Mouse (Mus musculus) megakaryocyte-erythroid progenitor cell, adult 5-6 weeks (primary cell): ENCODE measurements around the gene Zfp872. TPM values are rescaled to one million over a fixed set of nuclear protein-coding genes. Genes with fewer than 3 reads are reported as not detected.
"Not testable (repeated sequence)": the region's sequence is repeated elsewhere in the genome, so short reads cannot be mapped to it uniquely, and the experiment has no call there.

Experiments used
- ATAC-seq: replicated peaks from 2 replicates; pipeline ENCODE4 v1.8.0; 2016; ENCODE audit warnings: mild to moderate bottlenecking, inconsistent platforms; ENCODE audit not compliant: severe bottlenecking, poor library complexity, low FRiP score, low TSS enrichment
- total RNA-seq, 2 experiments: library from RNA; stranded (forward) in 1 of 2; stranded (reverse) in 1 of 2; fragments of 200-1000, 215-1000 nt in 1 of 2; fragments of >200 nt in 1 of 2; fragmentation: Nextera tagmentation in 1 of 2; gene quantifications; 2 replicates each; pipeline ENCODE4 v1.2.3; 2014 to 2017

Zfp872 gene
- total RNA-seq, 2 experiments from 2014 or later: not detected

DNA sequence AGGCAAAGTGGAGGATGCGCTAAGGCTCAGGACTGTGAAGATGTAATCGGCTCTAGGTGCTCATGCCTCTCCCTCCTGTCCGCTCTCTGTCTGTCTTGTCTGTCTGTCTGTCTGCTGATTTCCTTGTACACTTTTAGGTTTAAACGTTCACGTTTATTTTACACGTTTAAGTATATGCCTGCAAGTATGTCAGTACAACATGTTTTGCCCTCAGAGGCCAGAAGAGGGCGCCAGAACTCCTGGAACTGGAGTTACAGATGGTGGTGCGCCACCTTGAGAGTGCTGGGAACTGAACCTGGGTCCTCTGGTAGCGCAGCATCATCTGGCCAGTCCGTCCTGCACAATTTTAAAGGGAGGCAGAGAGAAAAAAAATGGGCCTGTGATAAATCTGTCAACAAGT is 21.2 kb upstream of the Zfp872 start:
- no peak for ATAC-seq

- no peak for ATAC-seq
These were observed 20.1 kb upstream of the Zfp872 start for GRCm38 (mm10) chr9:22167751-22168150.

GRCm38 (mm10) chr9:22169327-22169726 is 18.6 kb upstream of the Zfp872 start:
- ATAC-seq: no peak

GRCm38 (mm10) chr9:22172318-22172717 is 15.6 kb upstream of the Zfp872 start:
- ATAC-seq: no peak

DNA sequence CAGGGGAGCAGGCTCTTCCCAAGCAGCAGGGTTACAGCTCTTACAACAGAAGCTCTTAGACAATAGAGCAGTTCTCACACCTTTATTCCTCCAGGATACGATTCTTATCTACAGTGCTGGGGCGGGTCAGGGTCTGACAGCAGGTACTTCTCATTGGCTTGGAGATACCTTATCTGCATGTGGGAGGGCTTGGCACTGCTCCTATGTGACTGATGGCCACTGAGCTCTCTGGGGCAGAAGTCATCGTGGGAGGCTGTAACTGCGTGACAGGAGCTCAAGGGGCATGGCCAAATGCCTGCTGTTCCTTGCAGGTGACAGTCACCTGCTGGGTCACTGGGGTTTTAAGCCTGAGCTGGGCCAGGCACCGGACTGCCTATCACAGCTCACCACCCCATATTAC is 8.5 kb downstream of the Zfp872 start:
- no peak for ATAC-seq

GRCm38 (mm10) chr9:22213785-22214194 is 25.9 kb downstream of the Zfp872 start:
- peak; percentile 73 for ATAC-seq

- ATAC-seq: no peak
These were observed 26.7 kb downstream of the Zfp872 start for GRCm38 (mm10) chr9:22214549-22214948.

GRCm38 (mm10) chr9:22216705-22217104 is 28.8 kb downstream of the Zfp872 start:
- no peak for ATAC-seq

- ATAC-seq: no peak
These were observed 30.1 kb downstream of the Zfp872 start for GRCm38 (mm10) chr9:22217858-22218493.

DNA sequence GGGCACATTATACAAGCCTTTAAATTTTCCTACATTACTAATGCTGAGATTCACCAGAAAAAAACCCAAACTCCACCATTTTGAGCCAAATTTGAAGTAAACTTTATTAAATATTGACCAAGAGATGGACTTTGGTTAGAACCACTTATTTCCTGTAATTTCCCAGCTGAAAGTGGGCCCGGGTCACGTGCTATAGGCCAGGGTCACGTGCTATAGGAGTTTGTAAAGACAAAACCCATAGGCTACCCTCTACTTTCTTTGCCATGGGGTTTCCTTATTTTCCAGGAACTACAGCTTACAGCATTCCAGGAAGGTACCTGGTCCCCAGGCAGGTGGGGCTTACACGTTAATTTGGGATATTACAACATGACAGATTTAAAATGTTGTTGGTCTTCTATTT is 36.2 kb downstream of the Zfp872 start:
- ATAC-seq: no peak

GRCm38 (mm10) chr9:22224536-22225503 is 36.9 kb downstream of the Zfp872 start:
- ATAC-seq: peak; percentile 70

- peak; percentile 98 for ATAC-seq
These were observed 37.9 kb downstream of the Zfp872 start, which contains the start of gene Zfp809 for GRCm38 (mm10) chr9:22225581-22226388. Gene Zfp809, plus strand, starts transcription at chr9:22225714.

GRCm38 (mm10) chr9:22226389-22226673 is 38.4 kb downstream of the Zfp872 start:
- not testable (repeated sequence) for ATAC-seq

DNA sequence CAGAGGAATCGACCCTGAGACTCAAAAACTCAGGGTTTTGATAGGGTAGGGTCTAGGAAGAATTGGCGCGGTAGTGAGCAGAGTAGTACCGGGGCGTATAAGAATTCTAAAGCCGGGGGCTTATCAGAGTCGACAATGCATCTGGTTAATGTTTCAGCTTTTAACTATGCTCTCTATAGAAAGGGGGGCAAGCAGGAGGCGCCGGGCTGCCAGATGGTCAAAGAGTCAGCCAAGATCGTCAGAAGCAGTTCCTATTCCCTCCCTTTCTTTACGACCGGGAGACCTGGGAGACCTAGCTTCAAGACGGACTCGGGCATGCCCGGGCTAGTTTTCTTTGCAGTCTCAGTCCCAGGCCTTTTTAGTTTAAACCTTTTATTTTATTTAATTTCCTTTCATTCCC is 39.0 kb downstream of the Zfp872 start:
- ATAC-seq: no peak

GRCm38 (mm10) chr9:22229386-22230026 is 41.6 kb downstream of the Zfp872 start:
- no peak for ATAC-seq

- no peak for ATAC-seq
These were observed 42.2 kb downstream of the Zfp872 start for GRCm38 (mm10) chr9:22230061-22230460.

DNA sequence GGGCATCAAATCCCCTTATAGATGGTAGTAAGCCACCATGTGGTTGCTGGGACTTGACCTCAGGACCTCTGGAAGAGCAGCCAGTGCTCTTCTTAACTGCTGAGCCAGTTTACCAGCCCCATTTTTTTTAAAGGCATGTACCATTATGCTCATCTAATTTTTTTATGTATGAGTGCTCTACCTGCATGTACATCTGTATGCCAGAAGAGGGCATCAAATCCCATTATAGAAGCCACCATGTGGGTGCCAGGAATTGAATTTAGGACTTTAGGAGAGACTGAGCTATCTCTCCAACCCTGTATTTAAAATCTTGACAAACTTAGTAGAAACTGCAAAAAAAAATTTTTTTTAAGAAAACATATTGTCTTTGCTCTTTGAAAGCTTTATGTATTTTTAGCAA is 42.7 kb downstream of the Zfp872 start:
- ATAC-seq: no peak

DNA sequence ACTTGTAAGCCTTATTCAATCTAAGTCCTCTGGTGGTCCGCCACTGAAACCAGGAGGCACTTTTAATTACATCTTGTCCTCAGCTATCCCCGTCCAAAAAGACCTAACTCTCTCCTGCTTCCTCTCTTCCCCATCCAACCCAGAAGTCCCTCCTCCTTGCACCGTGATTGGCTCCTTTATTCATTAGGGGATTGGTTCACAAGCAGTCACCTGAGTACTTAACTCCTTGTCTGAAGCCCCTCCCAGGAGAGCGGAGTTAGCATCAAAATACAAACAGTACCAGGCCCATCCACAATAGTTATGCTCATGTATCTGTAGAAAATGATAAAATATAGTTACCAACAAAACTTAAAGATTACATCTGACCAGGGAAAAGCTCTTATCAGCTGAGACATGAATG is 52.1 kb downstream of the Zfp872 start:
- no peak for ATAC-seq

GRCm38 (mm10) chr9:22244242-22244641 is 56.4 kb downstream of the Zfp872 start:
- no peak for ATAC-seq
